Mouse (Mus musculus): Measurements from ENCODE around the gene Alad.

Alad gene

DNA sequence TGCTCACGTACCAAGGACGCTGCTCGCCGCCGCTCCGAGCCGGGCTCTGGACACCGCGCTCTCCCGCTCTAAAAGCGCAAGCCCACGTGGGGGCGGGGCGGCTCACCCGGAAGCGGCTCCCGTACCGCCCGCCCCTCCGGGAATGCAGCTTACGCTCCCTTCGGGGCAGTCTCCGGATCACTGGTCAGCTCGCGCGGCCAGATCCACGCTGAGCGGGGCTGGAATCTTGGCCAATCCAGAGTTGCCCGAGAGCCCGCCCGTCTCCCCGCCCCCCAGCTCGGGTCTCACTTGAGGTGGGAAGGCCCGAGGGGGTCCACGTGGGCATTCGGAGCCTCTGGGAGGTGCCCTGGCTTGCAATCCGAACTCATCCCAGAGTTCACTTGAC lies at the start of gene Alad:
TSS of gene Alad (minus strand) at position 70 of the 385 bp plus-strand sequence.
- DNase-seq = peak; percentile 86 to 91

DNA sequence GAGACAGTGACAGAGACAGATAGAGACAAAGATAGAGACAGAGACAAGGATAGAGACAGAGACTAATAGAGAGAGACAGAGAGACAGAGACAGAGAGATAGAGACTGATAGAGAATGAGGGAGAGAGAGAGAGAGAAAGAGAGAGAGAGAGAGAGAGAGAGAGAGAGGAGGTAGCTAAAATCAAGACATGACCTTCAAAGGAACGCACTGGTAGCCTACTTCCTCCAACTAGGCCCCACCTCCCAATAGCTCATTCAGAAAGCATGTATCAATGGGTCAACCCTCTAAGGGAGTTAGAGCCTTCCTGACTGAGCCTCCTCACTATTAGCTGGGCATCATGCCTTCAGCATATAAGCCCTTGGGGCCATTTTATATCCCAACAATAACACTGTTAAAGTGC lies 48.6 kb upstream of the Alad start:
- no peak for DNase-seq

DNA sequence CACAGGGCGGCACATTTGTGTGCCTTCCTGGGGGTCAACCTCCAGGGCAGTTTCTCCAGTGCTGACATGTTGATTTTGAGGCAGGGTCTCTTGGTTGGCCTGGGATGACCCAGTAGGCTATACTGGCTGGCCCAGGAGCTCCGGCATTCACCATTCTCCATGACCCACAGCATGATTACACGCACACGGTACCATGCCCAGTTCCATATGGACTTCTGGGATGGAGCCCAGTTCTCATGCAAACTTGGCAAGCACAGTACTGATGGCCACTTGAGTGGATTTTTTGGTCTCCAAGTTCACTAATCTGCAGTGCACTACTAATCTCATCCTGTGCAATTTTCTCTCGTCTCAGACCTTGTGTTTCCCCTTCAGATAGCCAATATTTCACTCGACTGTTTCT lies 48.0 kb upstream of the Alad start:
- DNase-seq = peak; percentile 67

DNA sequence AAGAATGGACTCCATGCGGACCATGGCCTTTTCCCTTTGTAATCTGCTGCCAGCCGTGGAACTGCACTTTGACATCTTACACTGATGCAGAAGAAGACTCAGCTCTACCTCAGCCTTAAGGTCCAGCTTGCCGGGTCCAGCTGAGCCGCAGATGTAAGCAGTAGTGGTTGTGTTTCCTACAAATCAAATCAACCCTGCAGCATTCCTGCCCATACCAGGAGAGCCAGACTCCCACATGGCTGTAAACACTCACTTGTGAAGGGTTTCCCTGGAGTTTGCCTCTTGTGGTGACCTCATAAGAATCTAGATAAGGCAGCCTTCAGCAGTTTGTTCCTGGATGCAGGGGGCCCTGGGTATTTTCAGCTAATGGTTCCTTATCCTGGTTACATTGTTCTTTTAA lies 46.8 kb upstream of the Alad start:
- DNase-seq = no peak

DNA sequence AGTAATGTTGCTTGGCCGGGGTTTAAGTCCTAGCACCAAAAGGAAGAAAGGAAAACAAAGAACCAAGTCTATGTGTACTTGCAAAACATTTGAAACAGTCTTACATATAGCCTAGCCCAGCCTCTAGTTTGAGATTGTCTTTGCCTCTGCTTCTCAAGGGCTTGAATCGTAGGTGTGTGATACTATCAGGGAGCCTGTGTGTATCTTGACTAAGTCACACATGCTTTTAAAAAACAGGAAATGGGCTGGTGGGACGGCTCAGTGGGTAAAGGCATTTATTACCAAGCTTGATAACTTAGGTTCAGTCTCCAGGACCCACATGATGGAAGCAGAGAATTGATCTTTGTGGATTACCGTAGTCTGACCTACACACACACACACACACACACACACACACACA lies 42.3 kb upstream of the Alad start:
- no peak for DNase-seq

DNA sequence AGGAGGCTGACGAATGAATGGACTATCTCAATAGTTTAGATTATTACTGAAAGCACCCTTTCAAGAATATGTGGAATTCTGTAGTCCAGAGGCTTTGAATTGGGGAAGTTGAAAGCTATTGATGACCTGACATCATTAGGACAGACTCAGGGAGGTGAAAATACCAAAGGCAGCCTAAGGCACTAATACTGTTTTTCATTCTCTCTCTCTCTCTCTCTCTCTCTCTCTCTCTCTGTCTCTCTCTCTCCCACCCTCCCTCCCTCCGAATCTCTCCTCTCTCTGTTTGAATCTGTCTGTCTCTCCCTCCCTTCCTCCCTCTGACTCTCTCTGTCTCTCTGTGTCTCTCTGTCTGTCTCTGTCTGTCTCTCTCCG lies 41.9 kb upstream of the Alad start:
- DNase-seq = no peak

DNA sequence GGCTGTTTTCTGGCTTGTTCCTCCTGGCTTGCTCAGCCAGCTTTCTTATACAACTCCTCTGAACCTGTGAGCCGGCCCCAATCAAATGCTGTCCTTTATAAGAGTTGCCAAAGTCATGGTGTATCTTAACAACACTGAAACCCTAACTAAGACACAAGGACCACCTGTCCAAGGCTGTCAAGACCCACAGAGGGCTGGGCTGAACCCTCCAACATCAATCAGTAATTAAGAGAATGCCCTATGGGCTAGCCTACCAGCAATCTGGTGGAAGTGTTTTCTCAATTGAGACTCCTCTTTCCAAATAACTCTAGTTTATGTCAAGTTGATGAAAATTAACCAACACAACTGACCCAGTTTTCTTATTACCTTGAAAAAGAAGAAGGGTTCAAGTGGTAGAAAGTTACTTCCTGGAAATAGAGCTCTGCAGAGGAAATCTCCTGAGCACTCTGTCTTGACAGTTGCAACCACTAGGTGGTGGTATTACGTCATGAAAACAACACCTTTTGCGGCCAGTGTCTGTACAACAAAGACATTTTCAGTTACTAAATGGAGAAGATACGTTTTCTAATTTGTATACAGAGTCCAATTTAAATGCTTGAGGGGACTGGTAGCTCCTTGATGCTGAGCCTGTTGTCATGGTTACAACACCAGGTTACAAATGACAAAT lies 41.4 kb upstream of the Alad start:
- DNase-seq = peak; percentile 79 to 85

DNA sequence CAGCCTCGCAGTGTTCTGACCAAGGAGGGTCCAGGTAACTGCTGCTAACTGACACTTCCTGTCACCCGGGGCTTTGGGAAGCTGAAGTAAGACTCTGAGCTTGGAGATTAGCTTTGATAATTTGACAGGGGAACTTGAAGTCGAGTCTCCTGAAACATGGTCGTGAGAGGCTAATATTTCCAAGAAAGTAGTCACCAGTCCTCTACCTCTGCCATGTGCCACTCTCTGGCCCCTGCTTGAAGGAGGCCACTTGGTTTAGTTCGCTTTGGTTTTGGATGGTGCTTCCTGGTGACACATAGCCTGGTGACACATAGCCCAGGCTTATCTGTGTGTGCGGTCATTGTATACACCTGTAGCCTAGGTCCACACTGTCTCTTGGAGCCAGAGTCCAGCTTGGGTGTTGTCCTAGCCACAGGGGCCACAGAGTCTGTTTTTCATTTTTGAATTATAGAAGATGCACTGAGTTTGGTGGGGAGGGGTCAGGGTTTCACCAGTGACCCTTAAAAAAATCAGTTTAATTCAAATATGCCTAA lies 40.1 kb upstream of the Alad start, which contains the start of gene Rgs3:
TSS of gene Rgs3 (plus strand) at position 51 of the 533 bp plus-strand sequence.
- no peak for DNase-seq

DNA sequence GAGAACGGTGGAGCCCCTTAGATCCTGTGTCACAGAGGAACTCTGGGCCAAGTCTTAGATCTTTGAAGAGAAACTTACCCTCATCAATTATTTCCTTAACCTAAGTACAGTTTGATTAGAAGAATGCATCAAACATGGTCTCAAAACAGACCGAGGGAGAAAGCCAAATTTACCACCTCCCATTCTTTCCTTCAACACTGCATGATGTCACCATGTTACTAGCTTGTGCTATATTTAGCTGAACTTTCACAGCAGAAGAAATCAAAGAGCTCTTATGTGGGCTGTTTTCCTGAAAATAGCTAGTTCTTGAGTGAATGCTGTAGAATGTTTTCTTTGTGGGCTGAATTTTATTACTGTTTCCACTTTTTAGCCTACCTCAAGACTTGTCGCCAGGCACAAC lies 37.7 kb upstream of the Alad start:
- DNase-seq = no peak

DNA sequence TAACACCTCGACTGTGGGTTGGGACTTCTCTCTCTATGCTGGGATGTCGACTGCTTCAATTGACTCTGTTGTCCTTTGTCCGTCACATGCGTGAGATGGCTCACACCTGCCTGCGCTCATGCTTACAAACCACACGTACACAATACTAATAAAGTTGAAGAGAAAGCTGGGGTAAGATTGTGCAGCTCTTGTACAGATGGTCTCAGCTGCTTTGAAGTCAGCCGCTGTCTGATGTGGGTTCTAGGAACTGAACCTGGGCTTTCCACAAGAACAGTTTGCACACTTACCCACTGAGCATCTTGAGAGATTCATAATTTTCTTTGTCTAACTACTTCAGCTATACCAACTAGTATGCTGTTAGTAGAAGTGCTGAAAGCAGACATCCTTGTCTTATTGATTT lies 32.2 kb upstream of the Alad start:
- no peak for DNase-seq

DNA sequence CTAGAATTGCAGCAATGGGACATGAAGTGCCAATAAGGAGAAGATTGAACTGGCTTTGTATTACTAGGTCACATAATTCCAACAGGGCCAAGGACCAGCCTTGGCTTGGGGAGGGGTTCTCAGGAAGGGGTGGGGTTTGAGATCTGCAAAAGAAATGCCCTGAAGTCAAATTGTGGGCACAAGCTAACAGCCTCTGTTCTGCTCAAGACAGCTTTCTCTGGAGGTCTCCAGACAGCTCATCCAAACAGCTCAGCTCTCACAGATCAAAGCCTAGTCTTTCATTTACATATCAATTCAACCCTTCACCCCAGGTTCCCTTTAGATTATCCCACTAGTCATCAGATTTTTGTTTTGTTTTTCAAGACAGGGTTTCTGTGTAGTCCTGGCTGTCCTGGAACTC lies 25.1 kb upstream of the Alad start:
- no peak for DNase-seq

DNA sequence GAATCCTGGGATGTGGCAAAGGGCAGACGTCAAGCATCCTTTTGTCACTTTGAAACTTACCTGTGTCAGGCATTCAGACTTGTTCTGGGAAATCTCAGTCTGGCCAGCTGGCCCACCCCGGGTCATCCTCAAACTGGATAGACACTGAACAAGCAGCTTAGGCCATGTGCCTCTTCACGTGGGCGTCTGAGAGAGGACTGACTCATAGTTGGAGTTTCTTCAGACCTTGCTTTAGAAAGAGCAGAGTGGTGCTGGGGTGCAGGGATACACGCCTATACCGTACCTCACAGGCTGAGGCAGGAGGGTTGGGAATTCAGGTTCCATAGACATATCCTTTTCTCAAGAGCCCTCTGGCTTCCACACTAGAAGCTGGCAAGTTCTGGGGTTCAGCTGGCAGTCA lies 24.1 kb upstream of the Alad start:
- DNase-seq = no peak

DNA sequence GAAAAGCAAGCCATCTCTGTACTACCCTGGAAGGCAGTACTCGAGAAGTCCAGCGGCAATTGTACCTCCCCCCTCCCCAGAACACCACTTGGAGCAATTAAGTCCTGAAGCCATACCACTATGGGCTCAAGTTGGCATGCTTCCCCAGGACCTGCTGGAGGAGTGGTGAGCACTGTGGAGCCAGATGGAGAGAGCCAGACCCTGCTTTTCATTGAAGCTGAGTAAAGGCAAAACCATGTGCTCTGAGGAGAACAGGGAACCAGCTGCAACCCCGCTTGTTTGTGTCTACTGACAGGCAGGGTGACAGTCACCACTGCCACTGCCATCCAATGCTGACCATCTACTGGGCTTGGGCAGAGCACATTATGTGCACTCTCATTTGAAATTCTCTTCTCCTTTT lies 22.1 kb upstream of the Alad start:
- DNase-seq = no peak

DNA sequence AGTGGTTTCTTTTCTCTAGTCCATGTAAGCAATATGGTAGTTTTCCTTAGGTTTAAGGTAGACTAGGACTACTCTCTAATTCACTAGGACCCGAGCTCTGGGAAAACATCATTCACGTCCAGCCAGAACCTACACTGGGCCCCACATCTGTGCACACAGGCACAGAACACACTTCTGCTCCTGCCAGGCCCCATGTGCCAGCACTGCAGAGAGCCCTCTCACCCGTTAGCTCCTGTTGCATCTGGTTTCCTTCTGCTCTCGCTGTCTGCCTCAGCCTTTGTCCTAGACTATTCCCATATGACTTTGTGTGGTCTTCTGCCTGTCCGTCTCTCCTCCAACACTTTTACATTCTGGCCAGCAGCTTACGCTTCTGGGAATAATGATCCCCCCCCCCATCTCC lies 14.0 kb upstream of the Alad start:
- no peak for DNase-seq

DNA sequence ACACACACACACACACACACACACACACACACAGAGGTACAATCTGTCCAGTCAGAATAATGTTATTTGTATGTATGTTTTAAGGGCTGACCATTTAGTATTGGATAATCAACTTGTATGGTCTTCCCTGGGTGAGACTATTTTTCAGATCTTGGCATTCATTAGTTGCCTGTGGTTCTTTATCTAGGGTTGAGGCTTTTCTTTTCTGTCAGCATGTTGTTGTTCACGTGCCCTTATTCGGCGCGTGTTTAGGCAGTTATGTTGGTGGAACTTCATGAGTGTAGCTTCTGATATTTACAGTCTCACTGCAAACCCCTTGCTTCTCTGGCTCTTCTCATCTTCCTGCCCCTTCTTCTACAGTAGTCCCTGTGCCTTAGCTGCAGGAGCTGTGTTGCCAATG lies 7.9 kb upstream of the Alad start:
- no peak for DNase-seq

DNA sequence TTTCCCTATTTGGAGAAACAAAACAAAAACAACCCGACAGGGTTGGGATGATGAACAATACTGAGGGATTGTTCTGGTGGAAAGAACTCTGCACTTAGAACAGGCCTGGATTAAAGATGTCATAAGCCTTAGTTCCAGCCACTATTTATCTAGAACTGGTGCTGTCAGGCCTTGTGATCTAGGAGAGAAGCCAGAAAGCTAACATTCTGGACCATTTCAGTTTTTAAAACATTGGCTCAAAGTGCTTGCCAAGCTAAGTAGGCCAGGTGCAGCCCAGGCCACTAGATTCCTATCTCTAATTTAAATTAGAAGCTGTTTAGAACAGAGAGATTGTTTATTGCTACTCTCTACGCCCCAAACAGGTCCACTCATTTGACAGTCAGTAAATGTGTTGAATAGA lies 6.5 kb upstream of the Alad start:
- DNase-seq = no peak

DNA sequence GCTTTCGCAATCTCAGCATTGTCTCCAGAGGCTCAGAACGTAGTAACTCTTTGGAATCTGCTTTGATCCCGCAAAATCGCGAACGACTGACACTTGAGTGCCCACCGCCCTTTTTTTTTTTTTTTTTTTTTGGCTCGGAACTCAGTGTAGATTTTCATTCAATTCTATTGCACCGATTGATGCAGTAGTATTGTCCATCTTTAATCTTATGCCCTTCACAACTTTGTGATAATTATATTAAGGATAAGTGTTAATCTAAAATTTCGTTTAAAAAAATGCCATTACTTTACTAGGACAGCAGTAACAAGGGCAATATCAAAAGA lies 5.7 kb upstream of the Alad start:
- no peak for DNase-seq

DNA sequence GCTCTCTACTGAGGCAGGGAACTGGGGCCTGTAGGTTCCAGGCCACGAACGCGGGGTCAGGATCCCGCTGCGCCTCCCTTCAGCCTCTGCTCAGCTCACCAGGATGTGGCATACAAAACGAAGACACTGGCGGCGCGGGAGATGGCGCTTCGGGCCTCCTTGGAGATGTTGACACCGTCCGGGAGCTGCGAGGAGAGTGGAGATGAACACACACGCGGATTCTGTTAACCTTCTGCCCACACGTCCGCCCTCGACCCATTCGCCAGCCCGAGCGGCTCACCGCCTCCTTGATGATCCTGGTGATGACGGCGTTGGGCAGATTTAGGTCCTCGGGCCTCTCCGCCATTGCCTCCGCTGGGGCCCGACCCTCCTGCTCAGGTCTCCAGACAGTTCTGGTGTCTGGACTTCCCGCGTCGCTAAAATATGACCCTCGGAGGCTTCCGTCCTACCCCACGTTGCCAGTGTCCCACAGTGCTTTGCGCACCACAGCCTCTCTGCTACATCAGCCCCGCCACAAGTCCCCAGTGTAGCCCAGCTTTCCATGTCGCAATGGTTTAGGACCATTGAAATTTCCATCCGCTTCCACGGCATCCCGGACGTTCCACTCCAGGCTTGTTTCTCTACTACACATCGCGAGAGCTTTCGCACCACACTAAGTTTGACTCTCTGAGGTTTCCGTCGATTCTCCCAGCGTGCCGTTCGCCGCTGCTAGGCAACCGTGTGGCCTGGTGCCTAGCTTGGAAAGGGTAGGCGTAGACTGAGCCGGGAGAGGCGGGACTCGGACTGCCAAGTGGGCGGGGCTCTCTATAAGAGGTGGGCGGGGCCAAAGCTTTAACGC lies 5.2 kb upstream of the Alad start, which contains the start of the genes Pole3 and 4933430I17Rik:
TSS of gene Pole3 (minus strand) at position 418 of the 838 bp plus-strand sequence.
TSS of gene 4933430I17Rik (plus strand) at position 719 of the 838 bp plus-strand sequence.
- peak; percentile 91 to 97 for DNase-seq

DNA sequence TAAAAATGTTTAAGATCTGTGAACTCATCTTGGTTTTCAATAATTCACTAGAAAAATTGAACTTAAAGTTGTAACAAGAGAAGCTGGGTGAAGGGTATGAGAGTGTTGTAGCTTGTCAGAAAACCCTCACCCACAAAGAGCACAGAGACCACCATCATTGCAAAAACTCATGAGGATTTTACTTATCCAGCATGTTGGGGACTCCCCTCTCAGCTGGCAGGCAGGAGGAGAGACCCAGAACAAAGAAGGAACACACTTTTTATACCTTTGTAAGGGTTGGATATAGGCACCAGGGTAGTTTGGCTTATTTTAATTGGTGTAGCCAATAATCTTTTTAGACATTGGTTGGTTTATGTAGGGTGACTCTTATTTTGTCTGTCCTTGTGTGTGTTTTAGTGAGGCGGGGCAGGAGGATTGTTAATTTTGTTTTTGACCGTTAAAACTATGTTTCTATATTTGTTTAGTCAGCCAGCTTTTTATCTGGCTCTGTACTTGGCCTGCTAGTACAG lies 1.2 kb upstream of the Alad start:
- DNase-seq = no peak

DNA sequence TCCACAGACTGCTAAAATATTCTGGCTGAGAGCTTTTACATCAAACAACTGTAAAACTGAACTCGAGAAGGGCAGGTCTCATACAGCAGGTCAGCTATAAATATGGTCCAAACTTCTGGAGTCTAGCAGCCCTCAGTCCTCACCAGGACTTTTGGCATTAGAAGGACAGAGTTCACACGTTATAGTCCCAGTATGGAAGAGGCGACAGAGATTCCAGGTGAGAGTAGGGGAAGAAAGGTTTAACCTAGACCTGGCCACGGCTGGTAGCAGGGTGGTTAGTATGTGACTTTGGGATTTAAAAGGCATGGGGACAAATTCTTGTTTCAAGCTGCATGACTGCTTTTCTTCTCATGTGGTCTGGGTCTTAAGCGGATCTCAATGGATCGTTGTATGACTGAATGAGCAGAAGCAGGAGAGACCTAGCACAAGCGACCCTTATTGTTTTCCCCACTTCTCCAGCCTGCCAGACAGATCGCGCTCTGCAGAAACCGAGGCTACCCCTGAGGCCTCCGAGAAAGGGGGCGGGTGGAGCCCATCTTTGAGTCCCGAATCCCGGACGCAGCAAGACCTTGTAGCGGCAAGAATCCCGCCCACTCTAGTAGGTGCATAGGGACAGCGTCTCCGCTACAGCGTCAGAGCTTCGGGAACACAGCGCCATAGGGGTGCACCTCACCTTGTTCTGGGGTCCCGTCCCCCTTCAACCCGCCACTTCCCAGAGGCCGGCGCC lies 433 bp downstream of the Alad start:
- no peak for DNase-seq

DNA sequence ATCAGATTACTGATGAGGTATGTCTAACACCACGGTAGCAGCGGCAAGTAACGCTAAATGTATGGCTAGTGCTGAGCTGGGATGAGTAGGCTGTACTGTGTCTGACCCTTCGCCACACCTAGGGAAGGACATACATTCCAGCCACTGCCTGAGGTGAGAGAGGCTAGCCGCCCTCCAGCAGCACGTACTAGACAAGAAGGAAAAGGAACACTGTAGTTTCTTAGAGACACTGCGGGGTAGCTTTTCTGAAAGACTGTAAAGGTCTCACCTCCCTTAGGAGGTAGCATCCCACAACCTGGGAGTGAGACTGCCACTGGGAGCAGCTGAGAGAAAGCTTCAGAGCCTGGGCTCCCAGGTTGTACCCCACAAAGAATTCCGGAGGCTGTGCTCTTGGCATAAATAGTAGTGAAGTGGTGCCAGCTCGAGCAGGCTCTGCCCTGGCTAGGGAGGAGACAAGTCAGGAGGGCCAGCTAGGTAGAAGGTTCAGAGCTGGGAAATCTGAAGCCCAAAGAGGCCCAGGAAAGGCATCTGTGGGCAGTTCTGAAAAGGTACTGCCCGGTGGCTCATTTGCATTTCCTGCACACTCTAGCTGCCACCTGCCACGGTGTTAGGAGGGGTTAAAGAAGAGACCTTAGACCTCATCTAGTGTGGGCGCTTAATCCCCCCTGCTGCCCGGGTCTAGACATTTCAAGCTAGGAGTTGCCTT lies 1.1 kb downstream of the Alad start:
- peak; percentile 79 to 88 for DNase-seq

DNA sequence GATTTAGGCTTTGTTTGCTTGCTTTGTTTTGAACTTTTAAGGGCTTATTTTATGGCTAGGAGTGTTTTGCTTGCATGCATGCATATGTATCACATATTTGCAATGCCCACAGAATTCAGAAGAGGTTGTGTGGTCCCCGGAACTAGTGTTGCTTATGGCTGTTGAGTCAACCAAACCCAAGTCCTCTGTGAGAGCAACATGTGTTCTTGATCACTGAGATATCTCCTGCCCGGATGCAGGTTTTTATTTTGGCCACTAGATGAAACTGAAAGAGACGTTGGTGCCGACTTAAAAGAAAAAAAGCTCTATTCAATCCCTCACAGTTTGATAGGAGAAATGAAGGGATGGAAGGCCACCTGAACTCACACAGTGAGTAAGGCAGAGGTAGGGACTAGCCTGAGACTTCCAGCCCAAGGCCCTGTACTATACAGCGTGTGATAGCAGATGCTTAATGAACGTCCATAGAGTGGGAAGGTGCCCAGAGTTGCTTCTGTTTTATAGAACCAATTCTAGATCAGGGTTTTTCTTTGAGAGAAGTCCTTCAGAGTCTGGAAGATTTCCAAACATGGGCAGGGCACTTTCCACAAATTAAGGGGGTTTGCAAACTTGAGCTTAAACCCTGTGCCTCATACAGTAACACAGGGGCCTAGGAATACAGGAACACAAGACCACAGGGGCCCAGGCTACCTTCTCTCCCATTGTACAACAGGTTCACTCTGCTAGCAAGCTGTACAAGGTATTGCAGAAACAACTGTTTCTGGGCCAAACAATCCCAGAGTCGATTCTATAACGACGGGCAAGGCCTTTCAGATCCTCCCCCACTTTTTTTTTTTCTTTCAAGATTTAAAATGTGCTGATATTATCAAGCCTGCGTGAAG lies 1.9 kb downstream of the Alad start:
- no peak for DNase-seq
